Comparison of ENCODE assay signal across 14 mouse cellular contexts in genomic region chr11:121743915-121744628, GRCm38 (mm10). TPM values are rescaled to one million over a fixed set of nuclear protein-coding genes. Genes with fewer than 3 reads are reported as not detected.
A peak's percentile ranks its signal among the peaks of the same experiment; 100 is the strongest.
DNase-seq lines count a peak whose midpoint lies in the region; ATAC-seq and TF ChIP-seq lines count a peak whose summit lies in the region.
"Had no signal": no experiment of that assay in that cellular context is flagged by ENCODE, and none has a peak within 500 bp of the region (broad histone marks: within the 10 kb centered on the region; RNA-seq: fewer than 3 reads in every experiment).

No protein-coding gene starts in this region.

- H3K9ac ChIP-seq in liver, adult 2 months (ENCODE audit: low read depth, low read length), result no peak overlapping the region
- H3K9ac ChIP-seq: embryonic facial prominence, embryonic 13.5 days; kidney, embryonic 15.5 days; limb, embryonic 13.5 days had no signal

- H3K79me2 ChIP-seq in liver, adult 2 months (ENCODE audit: control insufficient read depth, insufficient read depth, low read length), result no peaks in the 10 kb centered on the region
- no peaks in the 10 kb centered on the region for H3K79me2 ChIP-seq in macrophage (ENCODE audit: inconsistent target)

- H3K27ac ChIP-seq in liver, adult 2 months (replicated peaks; ENCODE audit: insufficient read depth, low read depth, low read length), result peak overlapping the region; percentile 27; the same call in 1 of the 2 replicates
- peak overlapping the region; percentile 100 for H3K27ac ChIP-seq in macrophage
- no peak overlapping the region for H3K27ac ChIP-seq in forebrain, embryonic 10.5 days
- no peak overlapping the region for H3K27ac ChIP-seq in kidney, adult 2 months (ENCODE audit: insufficient read depth, low read depth, low read length)
- H3K27ac ChIP-seq: embryonic facial prominence, embryonic 13.5 days; kidney, embryonic 15.5 days; limb, embryonic 13.5 days had no signal

- DNase-seq in liver, adult 2 months (ENCODE audit: extremely low read depth, low read depth, low spot score), result peak; percentile 9
- DNase-seq in liver, result no peak
- DNase-seq in G1E (ENCODE audit: low spot score), result peak; percentile 5
- DNase-seq in adipocyte (ENCODE audit: low spot score), result peak; percentile 26
- DNase-seq in forebrain, embryonic 10.5 days (ENCODE audit: extremely low spot score, low spot score), result no peak
- DNase-seq in kidney, adult 2 months, result no peak
- DNase-seq: adrenal gland, adult 8-10 months; cerebellum, adult 18-20 months; heart, postnatal 36 days had no signal

- H3K9me3 ChIP-seq in G1E (replicated peaks), result no peaks in the 10 kb centered on the region
- H3K9me3 ChIP-seq in forebrain, embryonic 10.5 days, result no peaks in the 10 kb centered on the region
- H3K9me3 ChIP-seq: embryonic facial prominence, embryonic 13.5 days; kidney, embryonic 15.5 days; limb, embryonic 13.5 days; megakaryocyte, embryonic 14.5 days had no signal

- no peak for TF ChIP-seq CTCF in liver, adult 2 months (IDR thresholded peaks at IDR 0.05; ENCODE audit: low read depth, low read length)
- TF ChIP-seq CTCF in G1E (IDR thresholded peaks at IDR 0.05; ENCODE audit: low read depth, low read length), result no peak
- no peak for TF ChIP-seq CTCF in kidney, adult 2 months (conservative IDR thresholded peaks at IDR 0.05; ENCODE audit: insufficient read depth, insufficient read length, low read depth, low read length)

- no peaks in the 10 kb centered on the region; the same call in 1 of the 2 replicates for H3K4me1 ChIP-seq in liver, adult 2 months (ENCODE audit: control insufficient read depth, insufficient read depth, low read length)
- H3K4me1 ChIP-seq in G1E (ENCODE audit: insufficient read depth, low read depth, low read length), result no peaks in the 10 kb centered on the region; the same call in 1 of the 2 replicates
- H3K4me1 ChIP-seq in forebrain, embryonic 10.5 days, result peaks cover 10% of the 10 kb centered on the region
- peaks cover 3% of the 10 kb centered on the region; the same call in 1 of the 2 replicates for H3K4me1 ChIP-seq in kidney, adult 2 months (ENCODE audit: control insufficient read depth, insufficient read depth, low read length)

- no peak overlapping the region for H3K4me3 ChIP-seq in liver, adult 2 months (ENCODE audit: insufficient read depth, low read depth, low read length)
- H3K4me3 ChIP-seq in G1E (ENCODE audit: low read depth, low read length), result no peak overlapping the region
- no peak overlapping the region for H3K4me3 ChIP-seq in macrophage (ENCODE audit: inconsistent target)
- no peak overlapping the region for H3K4me3 ChIP-seq in forebrain, embryonic 10.5 days
- H3K4me3 ChIP-seq in kidney, adult 2 months (ENCODE audit: insufficient read depth, low read depth, low read length), result no peak overlapping the region
- H3K4me3 ChIP-seq: embryonic facial prominence, embryonic 13.5 days; kidney, embryonic 15.5 days; limb, embryonic 13.5 days; megakaryocyte, embryonic 14.5 days had no signal

- no peak for TF ChIP-seq POLR2A in liver, adult 2 months (IDR thresholded peaks at IDR 0.05; ENCODE audit: extremely low read depth, insufficient read depth, low read length)
- no peak for TF ChIP-seq POLR2A in kidney, adult 2 months (IDR thresholded peaks at IDR 0.05; ENCODE audit: low read depth, low read length)

- H3K36me3 ChIP-seq in liver, adult 2 months (ENCODE audit: control insufficient read depth, insufficient read depth, low read length), result no peaks in the 10 kb centered on the region
- no peaks in the 10 kb centered on the region for H3K36me3 ChIP-seq in G1E (replicated peaks)
- H3K36me3 ChIP-seq in macrophage (ENCODE audit: inconsistent target), result no peaks in the 10 kb centered on the region
- no peaks in the 10 kb centered on the region for H3K36me3 ChIP-seq in forebrain, embryonic 10.5 days (replicated peaks)
- no peaks in the 10 kb centered on the region for H3K36me3 ChIP-seq in kidney, adult 2 months (ENCODE audit: control insufficient read depth, insufficient read depth, low read length)
- H3K36me3 ChIP-seq: embryonic facial prominence, embryonic 13.5 days; kidney, embryonic 15.5 days; limb, embryonic 13.5 days had no signal

- ATAC-seq in G1E (ENCODE audit: extremely low read depth, insufficient number of reproducible peaks, low FRiP score, poor library complexity, severe bottlenecking), result no peak

- no peaks in the 10 kb centered on the region for H3K27me3 ChIP-seq in liver, adult 2 months (ENCODE audit: control insufficient read depth, insufficient read depth, low read length)
- peaks cover 11% of the 10 kb centered on the region for H3K27me3 ChIP-seq in G1E (ENCODE audit: insufficient read depth, low read length)
- no peaks in the 10 kb centered on the region for H3K27me3 ChIP-seq in forebrain, embryonic 10.5 days (ENCODE audit: poor library complexity, severe bottlenecking)
- H3K27me3 ChIP-seq in kidney, adult 2 months (replicated peaks; ENCODE audit: control insufficient read depth, insufficient read depth, low read length), result no peaks in the 10 kb centered on the region
- H3K27me3 ChIP-seq: embryonic facial prominence, embryonic 13.5 days; kidney, embryonic 15.5 days; limb, embryonic 13.5 days had no signal

RNA-seq across cellular contexts. Expression of gene Metrnl, which starts 42.7 kb away (rescaled TPM):
- total RNA-seq in liver, adult 2 months (2014; rRNA removed), result 4.3 and 5.3 TPM in 2 replicates
- 4.8 and 5.5 TPM in 2 replicates for polyA plus RNA-seq in liver, adult 2 months (2012; rRNA removed)
- not detected in 2 replicates for total RNA-seq in G1E (2014; fragmentation: Nextera tagmentation)
- total RNA-seq in G1E (2017), result not detected in 2 replicates
- polyA plus RNA-seq in G1E (2012), result not detected in 2 replicates
- 100 to 1,000 TPM in 20 of 26 experiments, 10 to 100 TPM in 6; 43.4 to 244 (median 138) TPM for total RNA-seq in macrophage (2018; cell fraction: chromatin; rRNA removed)
- total RNA-seq in macrophage (2018; cell fraction: cytosol; rRNA removed), result 100 to 1,000 TPM; 176 to 352 (median 243) TPM
- total RNA-seq in macrophage (2018; cell fraction: nucleus; rRNA removed), result 100 to 1,000 TPM; 107 to 327 (median 236) TPM
- 161 to 284 TPM (median 167 TPM) in 3 replicates for polyA plus RNA-seq in macrophage (2018)
- 3.6 and 4.0 TPM in 2 replicates for polyA plus RNA-seq in forebrain, embryonic 10.5 days (2016; fragmentation: Nextera tagmentation; extraction: Ambion mirVana)
- 42.6 and 49.1 TPM in 2 replicates for polyA plus RNA-seq in kidney, adult 2 months (2012; rRNA removed)

Comparison
In these comparisons a context has a peak if more than half of its experiments do, and no peak if none do; other contexts are left out.
1. DNase-seq: peak in liver, adult 2 months (single experiment), G1E (single experiment) and adipocyte (single experiment); none in liver (single experiment), forebrain, embryonic 10.5 days (single experiment) and kidney, adult 2 months (single experiment).
2. H3K27ac ChIP-seq: peak in liver, adult 2 months (single experiment) and macrophage (single experiment); none in forebrain, embryonic 10.5 days (single experiment) and kidney, adult 2 months (single experiment).